Mouse (Mus musculus) right cerebral cortex, postnatal 14 days (tissue): ENCODE data around the gene Paqr5.
A peak's percentile ranks its signal among the peaks of the same experiment; 100 is the strongest.

ENCODE experiments used
- DNase-seq: peaks from one replicate; pipeline ENCODE4 v3.0.0; 2022

Gene Paqr5

DNA sequence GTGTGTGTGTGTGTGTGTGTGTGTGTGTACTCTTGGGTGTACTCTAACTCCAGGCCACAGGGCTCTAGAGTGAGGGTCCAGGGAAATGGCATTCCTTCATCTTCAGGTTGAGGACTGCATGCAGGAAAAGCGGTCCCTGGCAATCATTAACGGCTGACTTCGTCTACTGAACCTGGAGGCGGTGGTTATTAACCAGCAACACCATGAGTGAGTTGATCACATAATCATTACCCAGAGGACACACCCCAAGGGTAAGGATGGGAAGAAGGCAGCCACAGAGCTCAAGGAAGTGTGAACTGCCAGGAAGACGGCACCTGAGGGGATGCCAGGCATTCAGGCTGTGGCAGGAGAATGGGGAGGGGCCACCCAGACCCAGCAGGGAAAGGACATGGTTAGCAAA lies 18.3 kb downstream of the Paqr5 start:
- DNase-seq, result no peak

- DNase-seq, result no peak
These were observed 19.6 kb downstream of the Paqr5 start for GRCm38 (mm10) chr9:62007028-62007427.

DNA sequence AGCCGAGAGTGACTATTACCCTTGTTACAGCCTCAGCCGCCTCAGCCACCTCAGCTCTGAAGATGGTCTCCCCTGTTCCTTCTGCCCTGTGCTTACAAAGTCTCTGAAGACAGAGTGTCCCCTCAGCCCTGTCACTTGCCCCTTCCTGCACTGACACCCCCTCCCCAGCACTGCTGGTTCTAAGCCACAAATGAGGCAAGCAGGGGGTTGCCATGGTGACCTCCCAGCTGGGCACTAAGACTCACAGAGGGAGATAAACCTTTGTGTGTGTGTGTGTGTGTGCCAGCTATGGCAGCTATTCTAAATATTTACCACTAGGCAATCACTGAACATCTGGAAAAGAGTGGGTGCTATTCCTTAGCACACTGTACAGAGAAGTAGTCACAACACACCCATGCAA lies 23.0 kb downstream of the Paqr5 start:
- DNase-seq, result no peak

DNA sequence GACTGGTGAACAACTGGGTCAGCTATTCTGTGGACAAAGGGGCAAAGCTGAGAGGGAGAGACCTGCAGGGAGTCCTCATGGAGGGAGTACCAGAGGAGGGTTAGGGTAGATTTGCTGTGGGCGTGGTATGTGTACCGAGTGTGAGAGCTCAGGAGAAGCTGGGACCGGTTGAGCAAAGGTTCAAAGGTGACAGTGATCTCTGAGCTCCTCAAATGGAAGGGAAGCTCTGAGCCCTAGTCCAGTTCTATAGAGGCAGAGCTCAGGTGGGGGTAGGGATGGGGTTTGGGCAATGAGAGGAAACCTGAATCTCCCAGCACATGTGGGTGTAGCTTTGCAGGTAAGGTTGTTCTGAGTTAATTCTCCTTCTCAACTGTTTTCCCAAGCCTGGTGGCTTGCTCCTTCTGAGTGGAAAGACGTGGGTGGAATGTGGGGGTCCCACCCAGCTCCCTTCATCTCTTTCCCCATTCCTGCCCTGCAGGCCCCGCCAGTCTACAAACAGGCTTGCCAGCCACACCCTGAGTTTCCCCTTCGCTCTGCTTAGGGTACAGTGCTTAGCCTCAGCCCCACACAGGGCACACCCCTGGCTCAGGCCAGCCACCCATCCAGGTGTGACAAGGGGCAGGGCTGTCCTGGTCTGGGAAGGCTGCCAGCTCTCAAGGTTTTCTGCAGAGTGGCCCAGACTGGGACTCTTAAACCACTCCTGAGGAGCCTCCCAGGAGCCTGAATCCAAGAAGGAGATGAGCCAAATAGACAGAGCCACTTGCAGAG lies 26.8 kb downstream of the Paqr5 start:
- DNase-seq, result no peak

- DNase-seq, result peak; percentile 24
These were observed 28.8 kb downstream of the Paqr5 start for GRCm38 (mm10) chr9:61997860-61998259.

DNA sequence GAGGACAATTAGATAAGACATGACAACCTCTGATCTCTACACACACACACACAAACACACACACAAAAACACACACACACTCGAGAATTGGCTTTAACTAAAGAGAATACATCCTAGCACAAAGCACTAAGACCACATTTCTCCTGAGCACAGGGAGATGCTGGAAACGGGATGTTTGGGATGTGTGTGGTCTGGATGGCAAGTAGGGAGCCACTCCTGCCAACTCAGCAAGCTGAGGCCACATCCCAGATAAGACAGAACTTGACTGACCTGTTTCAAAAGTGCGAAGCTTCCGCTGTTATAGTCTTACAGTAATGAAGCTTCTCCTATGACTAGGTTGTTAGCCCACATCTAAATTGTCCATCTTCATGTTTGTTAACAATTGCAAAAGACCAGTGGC lies 35.5 kb downstream of the Paqr5 start:
- no peak for DNase-seq

GRCm38 (mm10) chr9:61990738-61991137 lies 35.9 kb downstream of the Paqr5 start:
- DNase-seq, result no peak

DNA sequence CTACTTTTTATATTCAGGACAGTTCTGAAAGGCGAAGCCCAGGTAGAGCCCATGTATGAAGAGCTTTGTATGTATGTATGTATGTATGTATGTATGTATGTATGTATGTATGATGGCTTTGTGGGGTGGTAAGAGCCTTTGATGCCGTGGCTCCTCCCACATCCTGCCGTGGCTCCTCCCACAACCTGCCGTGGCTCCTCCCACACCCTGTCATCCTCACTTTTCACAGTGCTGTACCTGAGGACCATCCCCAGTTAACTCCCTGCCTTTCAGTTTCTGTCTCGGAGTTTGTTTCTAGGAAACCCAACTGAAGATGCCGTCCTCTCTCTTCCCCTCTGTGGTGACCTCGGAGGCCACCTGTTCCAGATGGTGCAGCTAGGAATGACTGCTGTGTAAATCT lies 40.6 kb downstream of the Paqr5 start:
- DNase-seq, result no peak

- peak; percentile 62 for DNase-seq
These were observed 41.3 kb downstream of the Paqr5 start for GRCm38 (mm10) chr9:61985183-61985863.

GRCm38 (mm10) chr9:61982940-61983620 lies 43.6 kb downstream of the Paqr5 start:
- no peak for DNase-seq

DNA sequence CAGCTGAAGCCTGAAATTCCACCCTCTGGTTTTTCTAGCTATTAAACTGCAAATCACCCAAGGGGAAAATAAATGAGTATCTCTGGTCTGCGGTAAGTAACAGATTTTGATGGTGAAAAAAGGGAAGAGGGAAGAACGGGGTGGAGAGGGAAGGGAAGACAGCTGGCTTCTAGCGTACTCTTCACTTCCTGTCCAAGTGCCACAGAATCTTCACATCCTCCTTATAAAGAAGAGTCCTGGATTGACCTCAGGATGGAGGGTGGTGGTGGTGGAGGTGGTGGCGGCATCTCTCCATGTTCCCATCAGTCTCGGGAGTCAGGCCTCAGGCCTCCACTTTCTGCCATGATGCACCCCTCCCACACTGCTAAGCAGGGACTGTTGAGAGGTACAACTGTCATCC lies 44.8 kb downstream of the Paqr5 start:
- no peak for DNase-seq

DNA sequence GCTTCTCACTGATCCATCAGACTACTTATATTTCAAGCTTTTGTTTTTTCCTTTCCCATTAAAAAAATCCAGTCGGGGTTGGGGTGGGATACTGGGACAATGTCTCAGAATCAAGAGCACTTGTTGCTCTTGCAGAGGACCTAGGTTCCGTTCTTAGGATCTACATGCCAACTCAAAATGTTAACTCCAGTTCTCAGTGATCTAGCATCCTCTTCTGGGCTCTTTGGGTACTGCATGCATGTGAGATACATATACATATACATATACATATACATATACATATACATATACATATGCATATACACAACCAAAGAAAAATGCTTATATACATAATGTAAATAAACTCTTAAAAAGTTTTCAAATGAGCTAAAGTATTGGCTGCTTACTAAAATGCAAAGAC lies 46.7 kb downstream of the Paqr5 start:
- DNase-seq, result no peak

DNA sequence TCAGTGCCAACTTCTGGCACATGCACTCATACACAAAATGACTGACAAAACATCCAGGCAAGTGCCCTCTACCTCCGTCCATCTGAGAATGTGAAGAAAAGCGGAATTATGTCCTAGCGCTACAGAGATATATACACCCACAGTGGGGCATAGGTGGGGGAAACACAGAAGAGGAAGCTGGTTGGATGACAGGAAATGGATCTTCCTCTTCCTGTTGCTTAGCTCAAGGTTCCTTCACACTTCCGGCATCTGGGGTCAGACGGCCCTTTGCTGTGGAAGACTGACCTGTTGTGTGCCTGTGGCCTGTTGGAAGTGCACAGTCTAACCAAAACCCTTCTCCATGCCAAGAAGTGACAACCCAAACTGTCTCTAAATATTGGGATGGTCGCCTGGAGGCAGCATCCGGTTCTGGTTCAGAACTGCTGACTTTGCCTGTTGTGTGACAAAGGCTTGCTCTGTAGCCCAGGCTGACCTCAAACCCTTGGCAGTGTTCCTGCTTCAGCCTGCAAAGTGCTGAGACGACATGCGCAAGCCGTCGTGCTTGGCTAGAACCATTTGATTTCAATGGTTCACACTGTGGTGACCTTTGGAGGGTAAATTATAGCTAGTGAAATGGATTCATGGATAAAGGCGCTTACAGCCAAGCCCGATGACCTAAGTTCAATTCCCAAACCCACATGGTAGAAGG lies 49.3 kb downstream of the Paqr5 start:
- no peak for DNase-seq

DNA sequence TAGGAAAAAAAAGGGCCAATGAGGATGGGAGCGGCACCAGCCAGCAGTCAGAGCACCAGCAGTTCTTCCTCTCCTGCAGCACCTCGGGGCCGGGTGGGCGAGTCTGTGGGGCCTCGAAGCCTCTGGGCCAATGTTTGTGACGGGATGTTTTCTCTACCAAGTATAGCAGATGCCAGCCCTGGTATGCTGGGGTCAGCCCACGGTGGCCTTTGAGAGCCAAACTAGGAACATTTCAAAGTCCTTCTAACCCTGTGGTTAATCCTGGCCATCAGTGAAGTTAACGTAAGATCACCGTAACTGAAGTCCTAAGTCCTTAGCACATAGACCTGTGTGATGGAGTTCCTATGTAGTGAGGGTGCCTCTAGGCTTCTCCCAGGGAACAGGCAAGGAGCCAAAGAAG lies 54.6 kb downstream of the Paqr5 start:
- DNase-seq, result no peak

GRCm38 (mm10) chr9:61971045-61971444 lies 55.6 kb downstream of the Paqr5 start:
- no peak for DNase-seq

GRCm38 (mm10) chr9:61967357-61967756 lies 59.3 kb downstream of the Paqr5 start:
- peak; percentile 33 for DNase-seq

- DNase-seq, result no peak
These were observed 60.7 kb downstream of the Paqr5 start for GRCm38 (mm10) chr9:61965987-61966386.

DNA sequence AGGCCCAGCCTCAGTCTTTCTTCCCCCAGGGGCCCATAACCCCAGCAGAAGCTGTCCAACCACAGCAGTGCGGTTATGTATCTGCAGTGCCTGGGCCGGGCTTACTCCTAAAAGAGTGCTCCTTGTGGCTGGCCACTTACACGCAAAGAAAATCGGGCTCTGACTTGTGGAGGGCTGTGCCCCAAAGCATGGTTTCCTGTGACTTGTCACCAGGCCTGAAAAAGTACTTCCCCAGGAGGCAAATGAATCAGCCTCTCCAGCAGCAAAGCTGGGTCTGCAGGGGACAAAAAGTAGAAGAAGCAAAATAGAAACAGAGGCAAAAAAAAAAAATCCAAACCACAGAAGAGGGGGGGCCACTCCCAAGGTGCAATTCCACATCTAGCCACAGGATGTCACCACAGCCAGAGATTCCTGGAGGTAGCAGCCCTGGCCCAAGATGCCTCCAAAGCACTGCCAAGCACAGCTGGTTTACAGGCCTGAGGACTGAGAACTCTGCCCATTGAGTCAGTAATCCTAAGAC lies 61.2 kb downstream of the Paqr5 start:
- DNase-seq, result peak; percentile 80

DNA sequence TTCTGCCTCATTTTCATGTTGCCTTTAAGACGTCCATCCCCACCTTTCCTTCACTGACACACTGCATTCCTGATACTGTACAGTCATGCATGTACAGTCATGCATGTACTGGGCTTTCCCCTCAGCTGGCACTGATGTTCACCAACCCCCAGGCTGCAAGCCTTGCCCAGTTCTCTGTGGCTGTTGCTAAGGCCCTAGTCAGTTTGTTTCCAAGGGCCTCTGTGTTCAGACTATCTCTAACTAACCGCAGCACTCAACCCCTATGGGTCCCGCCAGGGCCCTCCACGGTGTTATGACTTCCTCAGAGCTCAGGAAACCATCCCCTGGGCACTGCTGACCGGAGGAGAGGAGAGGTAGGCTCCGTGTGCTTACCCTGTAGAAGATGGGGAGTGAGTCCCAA lies 63.3 kb downstream of the Paqr5 start:
- no peak for DNase-seq

DNA sequence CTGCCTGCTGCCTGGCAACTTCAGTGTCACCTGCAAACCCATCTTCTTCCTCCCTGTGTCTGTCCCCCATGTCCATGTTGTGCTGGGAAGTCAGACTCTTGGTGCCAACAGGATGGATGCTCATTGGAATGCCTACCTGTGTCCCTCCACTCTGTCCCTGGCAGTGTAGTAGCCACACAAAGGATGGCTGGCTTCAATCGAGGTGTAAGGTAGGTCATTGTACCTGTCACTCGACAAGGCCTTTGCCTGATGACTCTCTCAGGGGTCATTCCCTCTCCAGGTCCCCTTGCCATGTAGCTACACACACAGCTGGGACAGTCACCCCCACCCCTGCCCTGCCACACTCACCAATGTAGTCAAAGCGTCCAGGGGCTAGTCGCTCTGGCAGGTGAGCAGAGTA lies 65.5 kb downstream of the Paqr5 start:
- no peak for DNase-seq

GRCm38 (mm10) chr9:61960753-61961152 lies 65.9 kb downstream of the Paqr5 start:
- DNase-seq, result peak; percentile 25

GRCm38 (mm10) chr9:61959921-61960569 lies 66.6 kb downstream of the Paqr5 start:
- DNase-seq, result no peak

GRCm38 (mm10) chr9:61954707-61955106 lies 71.9 kb downstream of the Paqr5 start:
- DNase-seq, result no peak
